9 mouse cellular contexts compared by ENCODE assay signal in genomic region chr2:141279130-141279698, GRCm38 (mm10).
A peak's percentile ranks its signal among the peaks of the same experiment; 100 is the strongest.
DNase-seq lines count a peak whose midpoint lies in the region.
"Had no signal": no experiment of that assay in that cellular context is flagged by ENCODE, and none has a peak within 500 bp of the region (broad histone marks: within the 10 kb centered on the region; RNA-seq: fewer than 3 reads in every experiment).

No protein-coding gene starts in this region.

- peak; percentile 11 for DNase-seq in testis, postnatal 14 days (ENCODE audit: low spot score)
- no peak for DNase-seq in testis, postnatal 10 days (ENCODE audit: low spot score)
- DNase-seq in fibroblast of lung, adult 2 months (ENCODE audit: low read depth), result peak; percentile 64
- DNase-seq in kidney, postnatal 4 days, result peak; percentile 18 to 29
- no peak for DNase-seq in cerebellum, adult 11-12 months
- DNase-seq in right cerebral cortex, postnatal 14 days, result no peak
- no peak for DNase-seq in B cell, adult 2 months
- DNase-seq: cerebellum, adult 9-10 months; layer of hippocampus, adult 9-11 months had no signal

Comparison
In these comparisons a context has a peak if more than half of its experiments do, and no peak if none do; other contexts are left out.
1. DNase-seq: peak in testis, postnatal 14 days (single experiment), fibroblast of lung, adult 2 months (single experiment) and kidney, postnatal 4 days (2 of 2); none in testis, postnatal 10 days (single experiment), cerebellum, adult 11-12 months (single experiment), right cerebral cortex, postnatal 14 days (single experiment) and B cell, adult 2 months (0 of 2).